Mouse (Mus musculus) hindbrain, embryonic 14.5 days (tissue): ENCODE results near the gene Cttnbp2. TPM values are rescaled to one million over a fixed set of nuclear protein-coding genes. Genes with fewer than 3 reads are reported as not detected.

Experiments
- ATAC-seq: fragments of 200-750 bp; cut with Nextera tagmentation; 2 replicates; pipeline ENCODE4 v1.8.0; 2017; ENCODE audit warnings: moderate number of reproducible peaks, mild to moderate bottlenecking, moderate TSS enrichment, moderate library complexity; ENCODE audit not compliant: low FRiP score
- DNase-seq: peaks from one replicate; pipeline ENCODE4 v3.0.0-alpha.2; 2015; ENCODE audit warnings: low spot score
- H3K27ac ChIP-seq: fragments of 300-500 bp; sonication (generic); 2 replicates; pipeline ENCODE4 v1.5.1; 2014; ENCODE audit warnings: mild to moderate bottlenecking, moderate library complexity
- H3K27me3 ChIP-seq: fragments of 300-500 bp; sonication (generic); 2 replicates; pipeline ENCODE4 v1.6.1; 2014; ENCODE audit warnings: mild to moderate bottlenecking, low read length, mixed read lengths; ENCODE audit not compliant: control insufficient read depth, insufficient read depth
- H3K36me3 ChIP-seq: fragments of 300-500 bp; sonication (generic); replicated peaks from 2 replicates; pipeline ENCODE4 v1.6.1; 2014; ENCODE audit not compliant: control insufficient read depth, insufficient read depth
- H3K4me1 ChIP-seq: fragments of 300-500 bp; sonication (generic); replicated peaks from 2 replicates; pipeline ENCODE4 v1.6.1; 2014; ENCODE audit warnings: antibody characterized with exemption, low read length, mixed read lengths; ENCODE audit not compliant: control insufficient read depth, insufficient read depth
- H3K4me2 ChIP-seq: fragments of 300-500 bp; sonication (generic); replicated peaks from 2 replicates; pipeline ENCODE4 v1.6.1; 2014; ENCODE audit warnings: mild to moderate bottlenecking, moderate library complexity
- H3K4me3 ChIP-seq: fragments of 300-500 bp; sonication (generic); replicated peaks from 2 replicates; pipeline ENCODE4 v1.5.1; 2014; ENCODE audit warnings: mild to moderate bottlenecking, low read length
- H3K9ac ChIP-seq: fragments of 300-500 bp; sonication (generic); 2 replicates; pipeline ENCODE4 v1.6.1; 2014
- H3K9me3 ChIP-seq: fragments of 300-500 bp; sonication (generic); 2 replicates; pipeline ENCODE4 v1.6.1; 2016; ENCODE audit warnings: low read length; ENCODE audit not compliant: control insufficient read depth
- WGBS: fragments of 180-500 bp; shearing (Covaris S2); extraction: QIAGEN DNeasy Blood & Tissue Kit; methylation state at CpG from one replicate; pipeline ENCODE4 v1.1.7; 2014; 5-methylcytosine and 5-hydroxymethylcytosine counted together
- polyA plus RNA-seq: library from polyadenylated mRNA; unstranded; fragments of >200 nt; fragmentation: Nextera tagmentation; extraction: Ambion mirVana; gene quantifications from 2 replicates; pipeline ENCODE4 v1.2.1, GENCODE M21; 2014

Cttnbp2 gene
- polyA plus RNA-seq, 1 experiment from 2014 or later: 48.7 TPM

- Histone ChIP-seq H3K4me3 (no peak overlapping the region), H3K9me3 (no peaks in the 10 kb centered on the region), H3K4me1 (no peaks in the 10 kb centered on the region), H3K4me2 (no peak overlapping the region), H3K27ac (no peak overlapping the region), H3K27me3 (no peaks in the 10 kb centered on the region), H3K9ac (no peak overlapping the region), H3K36me3 (peaks cover 15% of the 10 kb centered on the region)
- DNase-seq (no peak), ATAC-seq (no peak)
- 91% methylated on average over 3 of the region's 3 CpGs for WGBS
These were observed 82.3 kb downstream of the Cttnbp2 start for GRCm38 (mm10) chr6:18432362-18432761.

GRCm38 (mm10) chr6:18431891-18432290, 82.8 kb downstream of the Cttnbp2 start:
- WGBS: 99% methylated on average over 2 of the region's 2 CpGs

GRCm38 (mm10) chr6:18430062-18430461, 84.6 kb downstream of the Cttnbp2 start:
- no peak overlapping the region for H3K9ac ChIP-seq
- H3K27me3 ChIP-seq: no peaks in the 10 kb centered on the region
- DNase-seq (no peak), ATAC-seq (no peak)
- 48% methylated on average over 3 of the region's 3 CpGs for WGBS
- no peaks in the 10 kb centered on the region for H3K9me3 ChIP-seq
- no peaks in the 10 kb centered on the region for H3K4me1 ChIP-seq
- H3K4me3 ChIP-seq: no peak overlapping the region
- peaks cover 15% of the 10 kb centered on the region for H3K36me3 ChIP-seq
- H3K27ac ChIP-seq: no peak overlapping the region
- no peak overlapping the region for H3K4me2 ChIP-seq

More at GRCm38 (mm10) chr6:18431891-18432290, 82.8 kb downstream of the Cttnbp2 start:
- Histone ChIP-seq H3K9ac (no peak overlapping the region), H3K27ac (no peak overlapping the region), H3K4me3 (no peak overlapping the region), H3K4me2 (no peak overlapping the region), H3K27me3 (no peaks in the 10 kb centered on the region), H3K4me1 (no peaks in the 10 kb centered on the region), H3K36me3 (peaks cover 15% of the 10 kb centered on the region), H3K9me3 (no peaks in the 10 kb centered on the region)
- ATAC-seq (no peak), DNase-seq (no peak)

- peaks cover 17% of the 10 kb centered on the region for H3K36me3 ChIP-seq
- no peaks in the 10 kb centered on the region for H3K4me1 ChIP-seq
- 84% methylated on average over 6 of the region's 6 CpGs for WGBS
- H3K4me3 ChIP-seq: no peak overlapping the region
- ATAC-seq: no peak
- no peak overlapping the region for H3K4me2 ChIP-seq
- H3K27me3 ChIP-seq: no peaks in the 10 kb centered on the region
- H3K9ac ChIP-seq: no peak overlapping the region
- no peak for DNase-seq
- no peak overlapping the region for H3K27ac ChIP-seq
- no peaks in the 10 kb centered on the region for H3K9me3 ChIP-seq
These were observed 89.8 kb downstream of the Cttnbp2 start for GRCm38 (mm10) chr6:18424822-18425221.

- Histone ChIP-seq H3K27ac (no peak overlapping the region), H3K4me1 (no peaks in the 10 kb centered on the region), H3K9ac (no peak overlapping the region), H3K9me3 (no peaks in the 10 kb centered on the region), H3K36me3 (peaks cover 21% of the 10 kb centered on the region), H3K27me3 (no peaks in the 10 kb centered on the region), H3K4me2 (no peak overlapping the region), H3K4me3 (no peak overlapping the region)
- DNase-seq: no peak
- ATAC-seq: no peak
- 68% methylated on average over 3 of the region's 3 CpGs for WGBS
These were observed 90.3 kb downstream of the Cttnbp2 start for GRCm38 (mm10) chr6:18424367-18424766.

- Histone ChIP-seq H3K4me1 (no peaks in the 10 kb centered on the region), H3K9me3 (no peaks in the 10 kb centered on the region), H3K9ac (no peak overlapping the region), H3K27ac (no peak overlapping the region), H3K27me3 (no peaks in the 10 kb centered on the region), H3K36me3 (peaks cover 30% of the 10 kb centered on the region), H3K4me2 (no peak overlapping the region), H3K4me3 (no peak overlapping the region)
- DNase-seq: no peak
- WGBS: 73% methylated on average over 6 of the region's 6 CpGs
- no peak for ATAC-seq
These were observed 91.5 kb downstream of the Cttnbp2 start for GRCm38 (mm10) chr6:18423112-18423511.

GRCm38 (mm10) chr6:18421561-18421960, 93.1 kb downstream of the Cttnbp2 start:
- no peak overlapping the region for H3K4me3 ChIP-seq
- no peak overlapping the region for H3K4me2 ChIP-seq
- DNase-seq (no peak), ATAC-seq (no peak)
- no peaks in the 10 kb centered on the region for H3K4me1 ChIP-seq
- H3K27ac ChIP-seq: no peak overlapping the region
- H3K27me3 ChIP-seq: no peaks in the 10 kb centered on the region
- H3K9me3 ChIP-seq: no peaks in the 10 kb centered on the region
- no peak overlapping the region for H3K9ac ChIP-seq
- peaks cover 30% of the 10 kb centered on the region for H3K36me3 ChIP-seq
- 41% methylated on average over 2 of the region's 2 CpGs for WGBS

- 65% methylated on average over 9 of the region's 9 CpGs for WGBS
- ATAC-seq: peak; percentile 60; the same call in 1 of the 2 replicates
- Histone ChIP-seq H3K4me3 (no peak overlapping the region), H3K9me3 (no peaks in the 10 kb centered on the region), H3K4me2 (no peak overlapping the region), H3K27ac (no peak overlapping the region), H3K36me3 (peaks cover 30% of the 10 kb centered on the region), H3K9ac (no peak overlapping the region), H3K4me1 (no peaks in the 10 kb centered on the region), H3K27me3 (no peaks in the 10 kb centered on the region)
- DNase-seq: no peak
These were observed 94.0 kb downstream of the Cttnbp2 start for GRCm38 (mm10) chr6:18420660-18421059.

- H3K4me1 ChIP-seq: no peaks in the 10 kb centered on the region
- WGBS: 73% methylated on average over 6 of the region's 6 CpGs
- H3K9me3 ChIP-seq: no peaks in the 10 kb centered on the region
- DNase-seq (no peak), ATAC-seq (no peak)
- H3K4me2 ChIP-seq: no peak overlapping the region
- no peaks in the 10 kb centered on the region for H3K27me3 ChIP-seq
- peaks cover 39% of the 10 kb centered on the region for H3K36me3 ChIP-seq
- H3K9ac ChIP-seq: no peak overlapping the region
- no peak overlapping the region for H3K4me3 ChIP-seq
- no peak overlapping the region for H3K27ac ChIP-seq
These were observed 96.7 kb downstream of the Cttnbp2 start for GRCm38 (mm10) chr6:18417866-18418454.

GRCm38 (mm10) chr6:18415961-18416360, 98.7 kb downstream of the Cttnbp2 start:
- DNase-seq (no peak), ATAC-seq (no peak)
- H3K9ac ChIP-seq: no peak overlapping the region
- H3K4me2 ChIP-seq: no peak overlapping the region
- H3K4me1 ChIP-seq: no peaks in the 10 kb centered on the region
- no peaks in the 10 kb centered on the region for H3K27me3 ChIP-seq
- no peaks in the 10 kb centered on the region for H3K9me3 ChIP-seq
- peaks cover 50% of the 10 kb centered on the region for H3K36me3 ChIP-seq
- H3K27ac ChIP-seq: no peak overlapping the region
- no peak overlapping the region for H3K4me3 ChIP-seq
- WGBS: 78% methylated on average over 4 of the region's 4 CpGs
